Mouse (Mus musculus): ENCODE data around the gene Mgl2.

Gene Mgl2

GRCm38 (mm10) chr11:70171181-70171580, 41.1 kb downstream of the Mgl2 start:
- DNase-seq: no peak

GRCm38 (mm10) chr11:70171847-70172246, 41.7 kb downstream of the Mgl2 start:
- peak in 1 of 2 experiments; percentile 45 for DNase-seq

GRCm38 (mm10) chr11:70172298-70172697, 42.2 kb downstream of the Mgl2 start:
- DNase-seq: peak in 1 of 2 experiments; percentile 24

- DNase-seq: no peak
Measured at GRCm38 (mm10) chr11:70174491-70174890, 44.4 kb downstream of the Mgl2 start.

DNA sequence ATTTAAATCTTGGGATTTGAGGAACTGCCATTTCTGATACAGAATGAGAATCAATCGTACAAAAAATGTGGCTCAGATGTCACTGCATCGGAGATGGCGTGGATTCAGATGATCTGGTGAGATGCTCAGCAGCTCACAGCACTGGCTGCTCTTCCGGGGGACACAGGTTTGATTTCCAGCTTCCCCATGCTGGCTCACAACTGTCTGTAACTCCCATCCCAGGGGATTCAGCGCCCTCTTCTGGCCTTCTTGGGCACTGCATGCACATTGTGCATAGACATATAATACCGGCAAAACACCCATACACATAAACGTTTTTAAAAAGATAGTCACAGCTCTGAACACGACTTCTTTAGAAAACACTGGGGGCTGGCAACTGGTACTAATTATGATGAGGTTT, 47.5 kb downstream of the Mgl2 start:
- DNase-seq: peak; percentile 23 to 45

- DNase-seq: peak; percentile 26 to 40
Measured at GRCm38 (mm10) chr11:70178311-70178710, 48.2 kb downstream of the Mgl2 start.

- no peak for DNase-seq
Measured at GRCm38 (mm10) chr11:70178756-70179155, 48.6 kb downstream of the Mgl2 start.

DNA sequence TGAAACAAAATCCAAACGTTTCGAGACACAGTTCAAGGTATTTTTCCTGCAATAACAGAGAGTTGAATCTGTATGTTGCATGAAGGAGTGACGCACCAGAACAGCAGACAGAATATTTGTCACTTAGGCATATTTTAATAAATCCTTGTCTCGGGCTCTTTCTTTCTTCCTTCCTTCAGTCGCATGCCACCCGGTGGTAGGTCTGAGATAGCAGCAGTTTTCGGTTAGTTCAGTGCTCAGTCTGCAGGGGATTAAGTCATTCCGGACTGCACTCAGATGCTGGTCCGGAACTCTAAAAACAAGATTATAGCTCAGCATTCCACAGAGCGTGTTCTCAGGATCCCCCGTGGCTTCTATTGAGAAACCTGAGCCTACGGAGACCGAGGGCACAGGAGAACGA, 49.3 kb downstream of the Mgl2 start:
- peak in 1 of 2 experiments; percentile 56 for DNase-seq

DNA sequence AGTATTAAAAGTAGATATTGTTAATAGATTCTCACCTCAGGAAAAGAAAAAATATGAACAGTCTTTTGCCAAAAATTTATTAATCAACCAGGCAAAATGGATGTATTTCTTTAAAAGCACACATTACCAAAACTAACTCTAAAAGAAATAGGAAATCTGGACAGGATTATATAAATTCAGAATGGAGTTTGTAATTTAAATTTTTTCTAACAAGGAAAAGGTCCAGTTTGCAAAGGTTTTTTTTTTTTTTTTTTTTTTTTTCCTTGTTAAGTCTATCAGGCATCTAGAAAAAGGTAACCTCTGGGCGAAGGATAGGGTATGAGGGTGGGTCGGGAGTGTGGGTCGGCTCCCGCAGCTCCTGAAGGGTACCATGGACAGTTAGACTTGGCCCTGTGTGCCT, 50.4 kb downstream of the Mgl2 start:
- no peak for DNase-seq

DNA sequence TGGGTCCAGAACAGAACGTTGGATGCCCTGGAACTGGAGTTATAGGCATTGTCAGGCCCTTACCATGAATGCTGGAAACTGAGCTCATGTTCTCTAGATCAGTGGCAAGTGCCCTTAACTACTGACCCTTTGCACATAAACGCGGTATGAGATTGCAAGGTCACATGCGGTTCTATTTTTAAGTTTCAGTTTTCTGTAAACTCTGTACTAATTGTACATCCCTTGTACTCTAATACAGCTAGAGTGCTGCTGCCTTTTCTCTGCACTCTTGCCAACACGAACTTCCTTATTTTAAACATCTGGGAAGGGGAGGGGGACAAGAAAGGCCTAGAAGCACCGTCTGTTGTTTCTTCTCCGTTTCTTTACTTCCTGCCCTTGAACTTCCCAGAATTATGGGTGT, 55.0 kb downstream of the Mgl2 start:
- no peak for DNase-seq
